Mouse (Mus musculus): ENCODE data around the gene Afap1l2.

DNA sequence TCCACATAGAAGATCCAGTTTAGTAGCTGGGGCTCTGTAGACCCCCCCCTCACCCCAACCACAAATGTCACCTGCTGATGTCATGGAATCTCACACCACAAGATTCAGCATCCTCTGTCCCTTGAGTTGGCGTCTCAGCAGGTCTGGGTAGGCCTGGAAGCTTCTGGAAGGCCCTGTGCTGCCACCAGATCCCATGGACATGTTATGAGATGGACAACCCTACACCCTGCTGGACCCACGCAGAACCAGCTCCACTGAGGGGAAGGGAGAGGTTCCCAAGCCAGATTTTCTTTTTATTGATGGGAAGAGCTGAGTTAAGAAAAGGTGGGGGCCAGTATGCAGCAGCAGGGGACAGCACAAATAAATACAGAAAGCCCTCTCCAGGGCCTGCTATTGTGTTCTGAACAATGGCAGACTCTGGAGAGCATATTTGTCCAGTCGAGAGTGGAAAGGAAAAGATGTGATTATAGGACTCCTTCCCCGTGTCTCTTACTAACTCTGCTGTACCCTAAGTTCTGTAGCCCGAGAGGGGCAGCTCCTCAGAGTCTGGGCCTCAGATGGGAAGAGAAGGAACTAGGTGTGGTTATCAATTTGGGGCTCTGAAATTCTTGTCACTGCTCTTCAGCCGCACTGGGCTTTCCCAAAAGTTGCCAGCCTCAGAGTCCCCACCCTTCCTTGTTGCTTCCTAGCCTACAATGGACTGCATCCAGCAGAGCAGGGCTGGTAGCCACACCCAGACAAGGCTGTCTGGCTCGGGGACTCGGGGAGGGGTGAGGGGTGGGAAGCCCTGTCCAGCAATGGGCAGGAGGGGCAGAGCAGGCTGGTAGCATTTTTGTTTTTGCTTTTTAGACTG lies 20.5 kb upstream of the Afap1l2 start:
- TF ChIP-seq CTCF (IDR thresholded peaks at IDR 0.05; ENCODE audit: control insufficient read depth, insufficient read depth, insufficient read length) (no peak), MAX (IDR thresholded peaks at IDR 0.05) (no peak), CEBPB (IDR thresholded peaks at IDR 0.05; ENCODE audit: low read depth) (no peak), MYOG (IDR thresholded peaks at IDR 0.05; ENCODE audit: control insufficient read depth, extremely low read depth, insufficient read length) (no peak), USF1 (IDR thresholded peaks at IDR 0.05; ENCODE audit: low read depth) (no peak), MYOD1 (IDR thresholded peaks at IDR 0.05; ENCODE audit: control insufficient read depth, insufficient read length, low read depth) (no peak), FOSL1 (IDR thresholded peaks at IDR 0.05; ENCODE audit: insufficient read depth, low read length, poor library complexity, severe bottlenecking) (no peak)
